Mouse (Mus musculus): ENCODE measurements at regions not wholly inside any gene's neighbourhood (a gene's known extent, or its start where the extent isn't known, plus 50 kb on each side); places are given as distances from the start of the nearest gene placed in this dataset.

- DNase-seq (ENCODE audit: low spot score in 2 of 2) = no peak
These were observed 183.7 kb downstream of the Dad1 start for GRCm38 (mm10) chr14:54070240-54070639.

DNA sequence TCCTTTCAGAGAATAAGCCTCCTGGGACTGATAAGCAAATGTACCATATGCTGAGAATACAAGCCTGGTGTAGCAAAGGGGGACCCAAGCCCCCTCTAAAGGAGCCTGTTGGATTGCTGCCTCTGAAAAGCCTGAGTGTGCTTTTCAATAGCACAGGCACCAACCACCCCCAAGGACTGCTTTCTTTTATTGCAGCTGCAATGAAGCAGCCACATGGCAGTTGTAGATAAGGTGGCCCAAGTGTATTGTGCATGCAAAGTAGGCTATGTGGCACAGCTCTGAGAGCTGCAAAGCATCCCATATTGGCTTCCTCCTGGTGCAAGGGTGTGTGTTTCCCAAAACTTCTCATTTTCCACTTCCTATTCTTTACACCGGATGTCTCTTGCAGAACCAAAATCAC, 185.2 kb downstream of the Dad1 start:
- no peak overlapping the region for H3K4me3 ChIP-seq
- no peak overlapping the region for H3K27ac ChIP-seq
- no peak for DNase-seq (ENCODE audit: low spot score in 2 of 2)
- no peak for TF ChIP-seq CTCF (conservative IDR thresholded peaks at IDR 0.05)

More at GRCm38 (mm10) chr14:54070240-54070639, 183.7 kb downstream of the Dad1 start:
- H3K4me3 ChIP-seq = no peak overlapping the region
- no peak overlapping the region for H3K27ac ChIP-seq
- TF ChIP-seq CTCF (conservative IDR thresholded peaks at IDR 0.05) = no peak

GRCm38 (mm10) chr14:54065466-54065865, 188.4 kb downstream of the Dad1 start:
- H3K4me3 ChIP-seq = no peak overlapping the region
- no peak for DNase-seq (ENCODE audit: low spot score in 2 of 2)
- TF ChIP-seq CTCF (conservative IDR thresholded peaks at IDR 0.05) = no peak
- no peak overlapping the region for H3K27ac ChIP-seq

- peak; percentile 97 for TF ChIP-seq CTCF (conservative IDR thresholded peaks at IDR 0.05)
These were observed 189.1 kb downstream of the Dad1 start for GRCm38 (mm10) chr14:54064541-54065402.

DNA sequence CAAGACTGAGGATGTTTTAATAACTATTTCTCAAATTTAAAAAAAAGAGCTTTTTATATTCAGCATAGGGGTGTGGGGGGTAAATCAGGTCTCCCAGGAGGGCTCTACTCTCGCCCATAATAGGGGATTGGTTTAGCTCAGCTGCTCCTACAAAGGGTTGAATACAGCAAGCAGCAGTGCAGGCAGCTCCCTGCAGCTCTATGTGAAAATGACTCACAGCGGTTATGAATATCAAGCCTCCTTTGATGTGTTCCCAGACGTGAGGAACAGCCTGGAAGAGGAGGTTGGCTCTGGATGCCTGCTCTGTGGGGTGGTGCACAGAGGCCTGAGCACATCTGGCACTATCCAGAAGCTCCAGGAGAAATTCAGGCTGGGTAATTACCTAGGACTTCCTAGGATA, 192.3 kb downstream of the Dad1 start:
- no peak for TF ChIP-seq CTCF (conservative IDR thresholded peaks at IDR 0.05)
- no peak overlapping the region for H3K4me3 ChIP-seq
- no peak for DNase-seq (ENCODE audit: low spot score in 2 of 2)
- no peak overlapping the region for H3K27ac ChIP-seq

More at GRCm38 (mm10) chr14:54064541-54065402, 189.1 kb downstream of the Dad1 start:
- H3K27ac ChIP-seq = 0 out of 2 replicates have a peak overlapping the region, but pooled peaks have one; percentile 0
- peak; percentile 74 to 87 for DNase-seq (ENCODE audit: low spot score in 2 of 2)
- no peak overlapping the region; the same call in 1 of the 2 replicates for H3K4me3 ChIP-seq

DNA sequence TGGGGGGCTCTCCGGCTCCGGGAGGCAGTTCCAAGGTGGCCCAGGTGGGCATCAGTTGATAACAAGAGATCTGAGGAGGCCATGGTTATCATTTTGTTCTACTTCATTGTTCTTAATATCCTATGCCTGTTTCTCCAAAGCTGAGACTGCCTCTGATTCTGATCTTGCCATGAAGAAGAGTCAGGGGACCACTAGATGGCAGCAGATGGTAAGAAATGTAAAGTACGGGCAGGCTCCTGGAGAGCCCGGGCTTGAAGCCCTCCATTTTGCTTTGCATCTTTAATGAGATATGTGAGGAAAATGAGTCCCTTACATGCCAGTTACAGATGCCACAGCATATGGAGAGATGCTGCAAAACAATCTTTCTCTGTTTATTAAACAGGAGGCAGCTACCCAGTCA, 194.1 kb downstream of the Dad1 start:
- TF ChIP-seq CTCF (conservative IDR thresholded peaks at IDR 0.05) = peak; percentile 91

DNA sequence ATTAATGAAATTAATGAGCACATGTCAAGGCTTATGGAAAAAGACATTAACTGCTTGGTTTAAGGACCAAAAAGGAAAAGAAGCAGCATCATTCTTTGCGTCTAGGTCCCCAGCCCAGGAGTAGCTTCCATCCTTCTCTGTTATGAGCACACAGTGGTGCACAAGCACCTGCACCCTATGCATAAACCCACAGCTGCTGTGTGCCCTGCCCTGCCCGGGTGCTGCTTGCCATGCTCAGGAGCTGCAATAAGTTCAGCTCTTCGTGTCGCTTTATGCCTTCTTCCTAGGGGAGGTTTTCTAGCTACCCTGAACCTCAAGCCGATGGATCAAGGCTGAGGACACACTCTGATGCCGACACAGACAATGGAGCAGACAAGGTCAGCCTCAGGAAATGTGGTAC, 194.8 kb downstream of the Dad1 start:
- no peak overlapping the region for H3K4me3 ChIP-seq
- H3K27ac ChIP-seq = no peak overlapping the region
- TF ChIP-seq CTCF (conservative IDR thresholded peaks at IDR 0.05) = no peak
- no peak for DNase-seq (ENCODE audit: low spot score in 2 of 2)

More for the DNA sequence above, 194.1 kb downstream of the Dad1 start:
- Histone ChIP-seq H3K27ac (peak overlapping the region; percentile 4; the same call in 1 of the 2 replicates), H3K4me3 (no peak overlapping the region)
- peak; percentile 88 to 90 for DNase-seq (ENCODE audit: low spot score in 2 of 2)

- H3K27ac ChIP-seq = no peak overlapping the region
- H3K4me3 ChIP-seq = no peak overlapping the region
- DNase-seq (ENCODE audit: low spot score in 2 of 2) = no peak
- no peak for TF ChIP-seq CTCF (conservative IDR thresholded peaks at IDR 0.05)
These were observed 197.2 kb downstream of the Dad1 start for GRCm38 (mm10) chr14:54056691-54057090.

- TF ChIP-seq CTCF (conservative IDR thresholded peaks at IDR 0.05) = no peak
- H3K4me3 ChIP-seq = no peak overlapping the region
- H3K27ac ChIP-seq = no peak overlapping the region
- peak in 1 of 2 experiments; percentile 33 for DNase-seq (ENCODE audit: low spot score in 2 of 2)
These were observed 198.5 kb downstream of the Dad1 start for GRCm38 (mm10) chr14:54055390-54055789.

GRCm38 (mm10) chr14:54042286-54042685, 211.6 kb downstream of the Dad1 start:
- Histone ChIP-seq H3K27ac (no peak overlapping the region), H3K4me3 (no peak overlapping the region)
- no peak for DNase-seq (ENCODE audit: low spot score in 2 of 2)
- no peak for TF ChIP-seq CTCF (conservative IDR thresholded peaks at IDR 0.05)

DNA sequence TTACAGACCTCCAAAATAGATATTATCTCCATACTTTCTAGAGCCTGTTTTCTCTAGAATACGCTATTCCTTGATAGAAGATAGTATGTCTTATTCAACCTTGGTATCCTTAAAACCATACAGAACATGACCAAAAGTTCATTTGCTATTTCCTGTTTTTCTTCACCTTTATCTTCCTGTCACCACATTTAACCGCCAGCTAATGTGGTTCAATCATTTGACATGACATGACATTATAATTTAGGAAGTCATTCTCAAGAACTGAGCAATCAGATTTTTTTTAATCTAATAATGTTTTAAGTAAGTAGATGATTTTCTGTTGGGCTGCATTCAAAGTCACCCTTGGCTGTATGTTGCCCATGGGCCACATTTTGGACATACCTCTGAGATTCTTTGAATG, 213.3 kb downstream of the Dad1 start:
- no peak for DNase-seq (ENCODE audit: low spot score in 2 of 2)
- no peak for TF ChIP-seq CTCF (conservative IDR thresholded peaks at IDR 0.05)
- Histone ChIP-seq H3K4me3 (no peak overlapping the region), H3K27ac (no peak overlapping the region)

GRCm38 (mm10) chr14:54034516-54034915, 219.4 kb downstream of the Dad1 start:
- Histone ChIP-seq H3K4me3 (no peak overlapping the region), H3K27ac (no peak overlapping the region)
- no peak for DNase-seq (ENCODE audit: low spot score in 2 of 2)
- TF ChIP-seq CTCF (conservative IDR thresholded peaks at IDR 0.05) = no peak

DNA sequence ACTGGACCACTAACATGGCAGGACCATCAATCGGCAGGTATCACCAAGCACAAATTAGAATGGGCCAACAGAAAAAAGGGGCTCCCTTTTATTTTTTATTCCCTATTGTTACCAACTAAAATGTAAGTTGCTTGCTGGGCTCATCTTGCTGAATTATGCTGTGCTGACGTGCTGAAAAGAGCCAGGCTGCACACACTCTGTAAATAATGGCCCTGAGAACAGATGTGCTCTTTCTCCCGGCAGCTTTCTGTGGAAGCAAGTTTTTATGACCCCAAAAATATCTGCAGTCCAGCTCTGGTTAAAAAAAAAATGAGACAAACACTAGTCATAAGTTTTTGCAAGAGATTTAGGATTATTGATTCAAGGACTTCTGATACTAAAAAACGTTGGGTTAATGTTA, 230.4 kb downstream of the Dad1 start:
- no peak overlapping the region for H3K27ac ChIP-seq
- no peak for DNase-seq (ENCODE audit: low spot score in 2 of 2)
- no peak for TF ChIP-seq CTCF (conservative IDR thresholded peaks at IDR 0.05)
- no peak overlapping the region for H3K4me3 ChIP-seq

DNA sequence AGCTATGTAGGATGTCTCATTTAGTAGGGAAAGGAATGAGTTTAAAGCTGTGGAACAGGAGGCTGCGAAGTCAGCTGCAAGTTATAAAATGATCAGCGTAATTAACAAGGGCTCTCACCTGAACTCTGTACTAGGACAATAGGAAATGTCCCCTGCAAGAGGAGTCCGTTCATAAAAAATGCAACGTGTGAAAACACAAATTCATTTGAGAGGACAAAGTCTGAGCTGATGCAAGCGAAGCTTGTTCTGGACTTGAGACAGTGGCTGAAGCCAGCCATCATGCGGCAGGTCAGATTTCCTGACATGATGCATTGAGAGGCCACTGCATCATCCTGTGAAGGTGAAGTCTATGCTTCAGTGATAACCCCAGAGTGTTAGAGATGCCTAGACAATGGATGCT, 232.5 kb downstream of the Dad1 start:
- TF ChIP-seq CTCF (conservative IDR thresholded peaks at IDR 0.05) = no peak
- H3K27ac ChIP-seq = no peak overlapping the region
- no peak for DNase-seq (ENCODE audit: low spot score in 2 of 2)
- H3K4me3 ChIP-seq = no peak overlapping the region
